Mouse (Mus musculus) MEL (cell line): ENCODE results near the gene Rab13. TPM values are rescaled to one million over a fixed set of nuclear protein-coding genes. Genes with fewer than 3 reads are reported as not detected.

Experiments used
- DNase-seq: peaks from one replicate; pipeline ENCODE4 v3.0.0; 2011; ENCODE audit warnings: low read depth, low spot score
- H3K27ac ChIP-seq: 2 replicates; pipeline ENCODE4 v1.5.1; 2012; ENCODE audit warnings: low read depth, mild to moderate bottlenecking, control low read depth, low read length, moderate library complexity; ENCODE audit not compliant: control insufficient read depth
- H3K27me3 ChIP-seq, 2 experiments: fragments of 150-350 bp in 1 of 2; sonication (generic) in 1 of 2; 2 replicates each; pipeline ENCODE4 v1.6.1; 2012; ENCODE audit warnings: low read length in 2 of 2, mild to moderate bottlenecking in 2 of 2, improper control_type of control experiment in 1 of 2, moderate library complexity in 1 of 2; ENCODE audit not compliant: insufficient read depth in 2 of 2, control insufficient read depth in 1 of 2
- H3K36me3 ChIP-seq, 2 experiments: 2 replicates each; pipeline ENCODE4 v1.6.1; 2012 to 2014; ENCODE audit warnings: low read length in 2 of 2, improper control_type of control experiment in 1 of 2, inconsistent platforms in 1 of 2, mild to moderate bottlenecking in 1 of 2; ENCODE audit not compliant: insufficient read depth in 2 of 2, control insufficient read depth in 1 of 2
- H3K4me1 ChIP-seq, 2 experiments: fragments of 150-350 bp in 1 of 2; sonication (generic) in 1 of 2; 2 replicates each; pipeline ENCODE4 v1.6.1; 2012; ENCODE audit warnings: low read length in 2 of 2, improper control_type of control experiment in 1 of 2, mild to moderate bottlenecking in 1 of 2; ENCODE audit not compliant: insufficient read depth in 2 of 2, control insufficient read depth in 1 of 2
- H3K4me3 ChIP-seq, 2 experiments: fragments of 150-350 bp in 1 of 2; sonication (generic) in 1 of 2; 2 replicates each; pipeline ENCODE4 v1.5.1; 2012; ENCODE audit warnings: low read depth in 2 of 2, low read length in 2 of 2, mild to moderate bottlenecking in 2 of 2, moderate library complexity in 2 of 2, control low read depth in 1 of 2, improper control_type of control experiment in 1 of 2; ENCODE audit not compliant: control insufficient read depth in 1 of 2, insufficient read depth in 1 of 2
- H3K79me2 ChIP-seq: 2 replicates; pipeline ENCODE4 v1.6.1; 2012; ENCODE audit warnings: mild to moderate bottlenecking, low read length, moderate library complexity; ENCODE audit not compliant: control insufficient read depth, poor library complexity, insufficient read depth
- H3K9ac ChIP-seq: 2 replicates; pipeline ENCODE4 v1.6.1; 2012; ENCODE audit warnings: low read depth, mild to moderate bottlenecking, control low read depth, low read length, moderate library complexity; ENCODE audit not compliant: control insufficient read depth, poor library complexity, severe bottlenecking
- H3K9me3 ChIP-seq: fragments of 150-350 bp; sonication (generic); replicated peaks from 2 replicates; pipeline ENCODE4 v1.6.1; 2012; ENCODE audit warnings: mild to moderate bottlenecking, low read length, improper control_type of control experiment, moderate library complexity; ENCODE audit not compliant: insufficient read depth
- BHLHE40 ChIP-seq: IDR thresholded peaks from 2 replicates; pipeline ENCODE4 v1.6.1; 2012; ENCODE audit warnings: low read depth, mild to moderate bottlenecking, inconsistent platforms, low read length, improper control_type of control experiment, borderline replicate concordance
- CTCF ChIP-seq, 3 experiments: IDR thresholded peaks in 2 of 3; conservative IDR thresholded peaks in 1 of 3; 2 replicates each; pipeline ENCODE4 v1.5.1; 2011 to 2012; ENCODE audit warnings: low read length in 3 of 3, low read depth in 2 of 3, mild to moderate bottlenecking in 2 of 3, improper control_type of control experiment in 1 of 3, inconsistent platforms in 1 of 3, mixed read lengths in 1 of 3, moderate library complexity in 1 of 3; ENCODE audit not compliant: control insufficient read depth in 1 of 3, insufficient read depth in 1 of 3, poor library complexity in 1 of 3, severe bottlenecking in 1 of 3
- E2F4 ChIP-seq: IDR thresholded peaks from 2 replicates; pipeline ENCODE4 v1.6.1; 2011; ENCODE audit warnings: low read depth, low read length, improper control_type of control experiment, borderline replicate concordance
- ETS1 ChIP-seq: IDR thresholded peaks from 2 replicates; pipeline ENCODE4 v1.6.1; 2012; ENCODE audit warnings: low read depth, mild to moderate bottlenecking, inconsistent platforms, low read length, improper control_type of control experiment, moderate library complexity
- MAFK ChIP-seq: IDR thresholded peaks from 2 replicates; pipeline ENCODE4 v1.6.1; 2011; ENCODE audit warnings: low read depth, mild to moderate bottlenecking, low read length, improper control_type of control experiment, borderline replicate concordance
- MXI1 ChIP-seq: IDR thresholded peaks from 2 replicates; pipeline ENCODE4 v1.6.1; 2011; ENCODE audit warnings: mild to moderate bottlenecking, low read depth, low read length, improper control_type of control experiment
- POLR2A ChIP-seq, 2 experiments: IDR thresholded peaks; 2 replicates each; pipeline ENCODE4 v1.6.1; 2011 to 2012; ENCODE audit warnings: low read length in 2 of 2, mild to moderate bottlenecking in 2 of 2, control low read depth in 1 of 2, improper control_type of control experiment in 1 of 2, low read depth in 1 of 2, moderate library complexity in 1 of 2; ENCODE audit not compliant: control insufficient read depth in 1 of 2, insufficient read depth in 1 of 2, poor library complexity in 1 of 2
- POLR2AphosphoS2 ChIP-seq: IDR thresholded peaks from 2 replicates; pipeline ENCODE4 v1.6.1; 2011; ENCODE audit warnings: low read length, improper control_type of control experiment
- POLR2AphosphoS5 ChIP-seq: IDR thresholded peaks from 2 replicates; pipeline ENCODE4 v1.6.1; 2012; ENCODE audit warnings: low read depth, borderline replicate concordance, mild to moderate bottlenecking, inconsistent platforms, low read length, moderate library complexity, mixed read lengths
- RAD21 ChIP-seq: IDR thresholded peaks from 2 replicates; pipeline ENCODE4 v1.6.1; 2011; ENCODE audit warnings: mild to moderate bottlenecking, low read depth, low read length, improper control_type of control experiment
- SMC3 ChIP-seq: IDR thresholded peaks from 2 replicates; pipeline ENCODE4 v1.6.1; 2011; ENCODE audit warnings: low read depth, low read length, improper control_type of control experiment
- TBP ChIP-seq: IDR thresholded peaks from 2 replicates; pipeline ENCODE4 v1.8.0; 2011; ENCODE audit warnings: low read depth, low read length, improper control_type of control experiment
- UBTF ChIP-seq: IDR thresholded peaks from 2 replicates; pipeline ENCODE4 v1.6.1; 2012; ENCODE audit warnings: low read depth, mild to moderate bottlenecking, inconsistent platforms, low read length, improper control_type of control experiment, moderate library complexity, borderline replicate concordance; ENCODE audit not compliant: insufficient read depth
- USF1 ChIP-seq: IDR thresholded peaks from 2 replicates; pipeline ENCODE4 v1.6.1; 2014; ENCODE audit warnings: low read depth, mild to moderate bottlenecking, inconsistent platforms, low read length, improper control_type of control experiment, moderate library complexity
- ZC3H11A ChIP-seq: IDR thresholded peaks from 2 replicates; pipeline ENCODE4 v1.6.1; 2012; ENCODE audit warnings: low read depth, mild to moderate bottlenecking, inconsistent platforms, low read length, improper control_type of control experiment
- ZMIZ1 ChIP-seq: IDR thresholded peaks from 2 replicates; pipeline ENCODE4 v1.6.1; 2012; ENCODE audit warnings: low read depth, mild to moderate bottlenecking, inconsistent platforms, low read length, improper control_type of control experiment, moderate library complexity
- ZNF384 ChIP-seq: IDR thresholded peaks from 2 replicates; pipeline ENCODE4 v1.6.1; 2012; ENCODE audit warnings: low read depth, mild to moderate bottlenecking, inconsistent platforms, low read length, improper control_type of control experiment
- polyA plus RNA-seq, 2 experiments: library from polyadenylated mRNA; stranded (reverse) in 1 of 2; unstranded in 1 of 2; fragments of >175 nt in 1 of 2; fragments of >200 nt in 1 of 2; gene quantifications; 2 replicates each; pipeline versions ENCODE4 v1.2.1 to v1.2.4; 2012; ENCODE audit warnings: low replicate concordance in 2 of 2, low read depth in 1 of 2; ENCODE audit not compliant: insufficient read length in 2 of 2, insufficient read depth in 1 of 2, missing spikeins in 1 of 2
- total RNA-seq: library from RNA; depleted of rRNA; stranded (reverse); fragments of 300-350 nt; gene quantifications from 2 replicates; pipeline ENCODE4 v1.2.3, GENCODE M21; 2012

The Rab13 gene
- total and polyA plus RNA-seq, 3 experiments, result 5.1 to 7.7 TPM; not detected in 1

DNA sequence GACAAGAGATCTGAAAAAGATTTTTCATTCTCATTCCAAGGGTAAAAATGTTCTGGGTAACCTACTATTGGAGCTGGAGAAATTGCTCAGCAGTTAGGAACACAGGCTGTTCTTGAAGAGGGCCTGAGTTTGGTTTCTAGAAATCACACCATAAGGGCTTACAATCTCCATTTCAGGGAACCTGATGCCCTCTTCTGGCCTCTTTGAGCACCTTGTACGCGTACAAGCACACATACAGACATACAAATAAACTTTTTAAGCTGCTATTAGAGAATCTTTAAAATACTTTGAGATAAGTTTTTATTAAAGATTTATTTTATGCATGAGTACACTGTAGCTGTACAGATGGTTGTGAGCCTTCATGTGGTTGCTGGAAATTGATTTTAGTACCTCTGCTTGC lies 8.9 kb upstream of the Rab13 start:
- no peaks in the 10 kb centered on the region for H3K27me3 ChIP-seq
- H3K4me3 ChIP-seq, result no peak overlapping the region
- TF ChIP-seq UBTF (no peak), ZC3H11A (no peak), MAFK (no peak), ETS1 (no peak), RAD21 (peak; percentile 23), MXI1 (no peak), CTCF (IDR thresholded peaks at IDR 0.05 in 2 of 3, conservative IDR thresholded peaks at IDR 0.05 in 1 of 3; ENCODE audit: control insufficient read depth in 1 of 3, insufficient read depth in 1 of 3, low read depth in 2 of 3, low read length in 3 of 3, poor library complexity in 1 of 3, severe bottlenecking in 1 of 3) (peak in 2 of 3 experiments; percentile 19 to 23; a peak in 1 of 6 replicates), E2F4 (no peak), USF1 (no peak)
- H3K79me2 ChIP-seq, result no peaks in the 10 kb centered on the region
- no peaks in the 10 kb centered on the region for H3K4me1 ChIP-seq
- H3K9me3 ChIP-seq, result no peaks in the 10 kb centered on the region
- DNase-seq, result peak; percentile 30
- H3K9ac ChIP-seq, result no peak overlapping the region
- no peak overlapping the region for H3K27ac ChIP-seq
- H3K36me3 ChIP-seq, result peaks cover 0 to 2% of the 10 kb centered on the region in 2 experiments; a peak in 1 of 4 replicates

DNA sequence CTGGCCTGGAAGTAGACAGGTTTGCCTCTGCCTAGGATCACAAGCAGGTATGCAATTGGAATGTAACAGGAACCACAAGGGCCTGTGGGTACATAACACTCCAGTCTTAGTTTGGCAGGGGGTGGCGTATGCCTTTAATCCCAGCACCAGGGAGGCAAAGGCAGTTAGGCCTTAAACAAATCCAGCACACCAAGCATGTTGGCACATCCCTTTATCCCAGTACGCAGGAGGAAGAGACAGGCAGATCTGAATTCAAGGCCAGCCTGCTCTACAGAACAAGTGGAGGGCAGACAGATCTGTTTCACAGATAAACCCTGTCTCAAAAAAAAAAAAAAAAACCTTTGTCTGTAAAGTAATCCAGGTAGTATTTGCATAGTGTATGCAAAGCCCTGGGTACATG lies 4.8 kb upstream of the Rab13 start:
- peaks cover 7 to 13% of the 10 kb centered on the region in 2 experiments; a peak in 3 of 4 replicates for H3K4me1 ChIP-seq
- peak; percentile 53 for DNase-seq
- no peak overlapping the region for H3K27ac ChIP-seq
- H3K9ac ChIP-seq, result no peak overlapping the region
- peaks cover 18 to 25% of the 10 kb centered on the region in 2 experiments for H3K36me3 ChIP-seq
- H3K9me3 ChIP-seq, result no peaks in the 10 kb centered on the region
- H3K27me3 ChIP-seq, result no peaks in the 10 kb centered on the region
- TF ChIP-seq TBP (no peak), POLR2AphosphoS2 (peak; percentile 74; the same call in 1 of the 2 replicates), ZNF384 (peak; percentile 84)
- H3K4me3 ChIP-seq, result no peak overlapping the region
- H3K79me2 ChIP-seq, result peaks cover 20% of the 10 kb centered on the region

GRCm38 (mm10) chr3:90209908-90210566 lies 3.5 kb upstream of the Rab13 start:
- Histone ChIP-seq H3K9ac (no peak overlapping the region), H3K79me2 (peaks cover 20% of the 10 kb centered on the region), H3K27ac (no peak overlapping the region; the same call in 1 of the 2 replicates), H3K27me3 (no peaks in the 10 kb centered on the region), H3K36me3 (peaks cover 18 to 29% of the 10 kb centered on the region in 2 experiments), H3K9me3 (no peaks in the 10 kb centered on the region), H3K4me1 (peaks cover 7 to 16% of the 10 kb centered on the region in 2 experiments; a peak in 3 of 4 replicates), H3K4me3 (no peak overlapping the region)
- 0 out of 2 replicates have a peak, but pooled peaks have one; percentile 35 for TF ChIP-seq POLR2AphosphoS5
- TF ChIP-seq ZMIZ1, result peak; percentile 54; the same call in 1 of the 2 replicates
- peak; percentile 25; the same call in 1 of the 2 replicates for TF ChIP-seq TBP
- TF ChIP-seq SMC3, result no peak
- peak; percentile 59; the same call in 1 of the 2 replicates for TF ChIP-seq POLR2AphosphoS2
- peak in 1 of 2 experiments; percentile 72; a peak in 2 of 4 replicates for TF ChIP-seq POLR2A (IDR thresholded peaks at IDR 0.05; ENCODE audit: control insufficient read depth in 1 of 2, insufficient read depth in 1 of 2, low read depth in 1 of 2, low read length in 2 of 2, poor library complexity in 1 of 2)
- TF ChIP-seq BHLHE40, result no peak
- DNase-seq, result peak; percentile 57
